Mouse (Mus musculus): ENCODE results near the gene Pced1a. TPM values are rescaled to one million over a fixed set of nuclear protein-coding genes. Genes with fewer than 3 reads are reported as not detected.

The Pced1a gene
- polyA plus RNA-seq, 1 experiment from 2014 or later, result 3.8 TPM

GRCm38 (mm10) chr2:130433152-130433551 is 8.7 kb upstream of the Pced1a start:
- no peaks in the 10 kb centered on the region for H3K9me3 ChIP-seq (replicated peaks)
- H3K4me3 ChIP-seq (replicated peaks), result no peak overlapping the region
- no peak for ATAC-seq (ENCODE audit: insufficient read depth)
- H3K27me3 ChIP-seq, result no peaks in the 10 kb centered on the region
- no peak overlapping the region for H3K4me2 ChIP-seq
- WGBS (ENCODE audit: insufficient replicate concordance), result 19% methylated on average over 4 of the region's 4 CpGs
- H3K27ac ChIP-seq (replicated peaks), result no peak overlapping the region
- peaks cover 26% of the 10 kb centered on the region for H3K36me3 ChIP-seq (replicated peaks)
- H3K9ac ChIP-seq, result no peak overlapping the region
- peaks cover 16% of the 10 kb centered on the region for H3K4me1 ChIP-seq (replicated peaks)

GRCm38 (mm10) chr2:130432157-130432556 is 7.7 kb upstream of the Pced1a start:
- no peak overlapping the region for H3K27ac ChIP-seq (replicated peaks)
- no peak overlapping the region for H3K4me2 ChIP-seq
- WGBS (ENCODE audit: insufficient replicate concordance), result 67% methylated on average over 3 of the region's 3 CpGs
- no peaks in the 10 kb centered on the region for H3K27me3 ChIP-seq
- H3K4me3 ChIP-seq (replicated peaks), result no peak overlapping the region
- H3K4me1 ChIP-seq (replicated peaks), result peaks cover 21% of the 10 kb centered on the region
- H3K36me3 ChIP-seq (replicated peaks), result peaks cover 16% of the 10 kb centered on the region
- no peak for ATAC-seq (ENCODE audit: insufficient read depth)
- no peaks in the 10 kb centered on the region for H3K9me3 ChIP-seq (replicated peaks)
- H3K9ac ChIP-seq, result no peak overlapping the region

- WGBS (ENCODE audit: insufficient replicate concordance), result 62% methylated on average over 3 of the region's 3 CpGs
- no peak overlapping the region for H3K4me3 ChIP-seq (replicated peaks)
- H3K4me1 ChIP-seq (replicated peaks), result peaks cover 34% of the 10 kb centered on the region
- no peak for ATAC-seq (ENCODE audit: insufficient read depth)
- H3K27me3 ChIP-seq, result no peaks in the 10 kb centered on the region
- H3K4me2 ChIP-seq, result no peak overlapping the region
- peaks cover 15% of the 10 kb centered on the region for H3K36me3 ChIP-seq (replicated peaks)
- no peak overlapping the region for H3K27ac ChIP-seq (replicated peaks)
- no peak overlapping the region for H3K9ac ChIP-seq
- H3K9me3 ChIP-seq (replicated peaks), result no peaks in the 10 kb centered on the region
These were observed 6.0 kb upstream of the Pced1a start for GRCm38 (mm10) chr2:130430484-130430883.

- H3K27me3 ChIP-seq, result no peaks in the 10 kb centered on the region
- no peaks in the 10 kb centered on the region for H3K9me3 ChIP-seq (replicated peaks)
- 61% methylated on average over 2 of the region's 2 CpGs for WGBS (ENCODE audit: insufficient replicate concordance)
- no peak overlapping the region for H3K9ac ChIP-seq
- ATAC-seq (ENCODE audit: insufficient read depth), result no peak
- no peak overlapping the region for H3K4me2 ChIP-seq
- no peak overlapping the region for H3K4me3 ChIP-seq (replicated peaks)
- peaks cover 40% of the 10 kb centered on the region for H3K4me1 ChIP-seq (replicated peaks)
- no peak overlapping the region for H3K27ac ChIP-seq (replicated peaks)
- peaks cover 15% of the 10 kb centered on the region for H3K36me3 ChIP-seq (replicated peaks)
These were observed 5.3 kb upstream of the Pced1a start for GRCm38 (mm10) chr2:130429851-130430250.

GRCm38 (mm10) chr2:130425112-130425511 is 611 bp upstream of the Pced1a start:
- H3K27ac ChIP-seq (replicated peaks), result peak overlapping the region; percentile 89
- no peaks in the 10 kb centered on the region for H3K27me3 ChIP-seq
- peak overlapping the region; percentile 99 for H3K4me2 ChIP-seq
- peak overlapping the region; percentile 93 for H3K4me3 ChIP-seq (replicated peaks)
- WGBS (ENCODE audit: insufficient replicate concordance), result 16% methylated on average over 5 of the region's 5 CpGs
- ATAC-seq (ENCODE audit: insufficient read depth), result no peak
- no peaks in the 10 kb centered on the region; the same call in 1 of the 2 replicates for H3K9me3 ChIP-seq (replicated peaks)
- no peaks in the 10 kb centered on the region; the same call in 1 of the 2 replicates for H3K36me3 ChIP-seq (replicated peaks)
- H3K4me1 ChIP-seq (replicated peaks), result peaks cover 56% of the 10 kb centered on the region
- H3K9ac ChIP-seq, result peak overlapping the region; percentile 86

- Histone ChIP-seq H3K27me3 (no peaks in the 10 kb centered on the region), H3K9me3 (replicated peaks) (no peaks in the 10 kb centered on the region; the same call in 1 of the 2 replicates), H3K4me3 (replicated peaks) (peak overlapping the region; percentile 93), H3K9ac (peak overlapping the region; percentile 86), H3K4me1 (replicated peaks) (peaks cover 42% of the 10 kb centered on the region), H3K4me2 (peak overlapping the region; percentile 99), H3K36me3 (replicated peaks) (peaks cover 4% of the 10 kb centered on the region; the same call in 1 of the 2 replicates), H3K27ac (replicated peaks) (peak overlapping the region; percentile 89)
- 14% methylated on average over 49 of the region's 49 CpGs for WGBS (ENCODE audit: insufficient replicate concordance)
- peak; percentile 57 for ATAC-seq (ENCODE audit: insufficient read depth)
These were observed 940 bp downstream of the Pced1a start for GRCm38 (mm10) chr2:130423397-130424125.

- Histone ChIP-seq H3K4me2 (no peak overlapping the region), H3K27ac (replicated peaks) (no peak overlapping the region), H3K9ac (no peak overlapping the region), H3K4me3 (replicated peaks) (no peak overlapping the region), H3K27me3 (no peaks in the 10 kb centered on the region), H3K9me3 (replicated peaks) (no peaks in the 10 kb centered on the region; the same call in 1 of the 2 replicates), H3K4me1 (replicated peaks) (peaks cover 37% of the 10 kb centered on the region), H3K36me3 (replicated peaks) (0 out of 2 replicates have a peak, but pooled peaks cover 4% of the 10 kb centered on the region)
- ATAC-seq (ENCODE audit: insufficient read depth), result no peak
- WGBS (ENCODE audit: insufficient replicate concordance), result 81% methylated on average over 26 of the region's 26 CpGs
These were observed 2.5 kb downstream of the Pced1a start for GRCm38 (mm10) chr2:130421781-130422620.

GRCm38 (mm10) chr2:130414094-130414856 is 10.2 kb downstream of the Pced1a start:
- no peak for ATAC-seq (ENCODE audit: insufficient read depth)

GRCm38 (mm10) chr2:130412775-130413174 is 11.7 kb downstream of the Pced1a start:
- Histone ChIP-seq H3K27ac (replicated peaks) (no peak overlapping the region), H3K4me3 (replicated peaks) (no peak overlapping the region), H3K27me3 (no peaks in the 10 kb centered on the region), H3K4me1 (replicated peaks) (no peaks in the 10 kb centered on the region), H3K9me3 (replicated peaks) (no peaks in the 10 kb centered on the region), H3K4me2 (no peak overlapping the region), H3K36me3 (replicated peaks) (no peaks in the 10 kb centered on the region), H3K9ac (no peak overlapping the region)
- no peak for ATAC-seq (ENCODE audit: insufficient read depth)
- 57% methylated on average over 3 of the region's 3 CpGs for WGBS (ENCODE audit: insufficient replicate concordance)

More at GRCm38 (mm10) chr2:130414094-130414856, 10.2 kb downstream of the Pced1a start:
- Histone ChIP-seq H3K36me3 (replicated peaks) (0 out of 2 replicates have a peak, but pooled peaks cover 4% of the 10 kb centered on the region), H3K9ac (no peak overlapping the region), H3K4me3 (replicated peaks) (no peak overlapping the region), H3K27me3 (no peaks in the 10 kb centered on the region), H3K4me2 (no peak overlapping the region), H3K4me1 (replicated peaks) (no peaks in the 10 kb centered on the region), H3K27ac (replicated peaks) (no peak overlapping the region), H3K9me3 (replicated peaks) (no peaks in the 10 kb centered on the region)
- 61% methylated on average over 6 of the region's 6 CpGs for WGBS (ENCODE audit: insufficient replicate concordance)

GRCm38 (mm10) chr2:130411558-130412495 is 12.7 kb downstream of the Pced1a start:
- Histone ChIP-seq H3K4me1 (replicated peaks) (no peaks in the 10 kb centered on the region), H3K4me3 (replicated peaks) (no peak overlapping the region), H3K4me2 (no peak overlapping the region), H3K9me3 (replicated peaks) (no peaks in the 10 kb centered on the region), H3K9ac (no peak overlapping the region), H3K27ac (replicated peaks) (no peak overlapping the region), H3K36me3 (replicated peaks) (no peaks in the 10 kb centered on the region), H3K27me3 (no peaks in the 10 kb centered on the region)
- no peak for ATAC-seq (ENCODE audit: insufficient read depth)
- 25% methylated on average over 16 of the region's 16 CpGs for WGBS (ENCODE audit: insufficient replicate concordance)

Data from liver, embryonic 15.5 days (tissue).